Mouse (Mus musculus) bone marrow, adult 2 months (tissue): ENCODE results near the gene Fam104a. TPM values are rescaled to one million over a fixed set of nuclear protein-coding genes. Genes with fewer than 3 reads are reported as not detected.
A peak's percentile ranks its signal among the peaks of the same experiment; 100 is the strongest.

Source experiments
- H3K27ac ChIP-seq: fragments of 200-500 bp; 2 replicates; pipeline ENCODE4 v1.5.1; 2012; ENCODE audit warnings: low read depth, mild to moderate bottlenecking, control low read depth, inconsistent platforms, low read length; ENCODE audit not compliant: control insufficient read depth, poor library complexity, insufficient read depth
- H3K4me1 ChIP-seq: fragments of 200-500 bp; 2 replicates; pipeline ENCODE4 v1.6.1; 2011; ENCODE audit warnings: low read length; ENCODE audit not compliant: control insufficient read depth, insufficient read depth
- H3K4me3 ChIP-seq: fragments of 200-500 bp; replicated peaks from 2 replicates; pipeline ENCODE3; 2011; ENCODE audit warnings: mild to moderate bottlenecking, low read depth, low read length, control low read depth; ENCODE audit not compliant: control insufficient read depth
- CTCF ChIP-seq: fragments of 200-500 bp; IDR thresholded peaks from 2 replicates; pipeline ENCODE4 v1.5.1; 2011; ENCODE audit warnings: low read length, control low read depth; ENCODE audit not compliant: control insufficient read depth, insufficient read depth
- POLR2A ChIP-seq: fragments of 200-500 bp; IDR thresholded peaks from 2 replicates; pipeline ENCODE4 v1.6.1; 2011; ENCODE audit warnings: low read depth, mild to moderate bottlenecking, control low read depth, low read length, borderline replicate concordance; ENCODE audit not compliant: control insufficient read depth
- WGBS: fragments of 180-500 bp; shearing (Covaris S2); methylation state at CpG from one replicate; pipeline ENCODE4 v1.1.7; 2018; 5-methylcytosine and 5-hydroxymethylcytosine counted together
- polyA plus RNA-seq: library from polyadenylated mRNA; stranded (reverse); fragments of >200 nt; gene quantifications from 2 replicates; pipeline ENCODE4 v1.2.4, GENCODE M21; 2011; ENCODE audit warnings: low replicate concordance; ENCODE audit not compliant: missing spikeins, insufficient read depth, insufficient read length

Fam104a gene
- polyA plus RNA-seq, 1 experiment, result 35.2 TPM

- 89% methylated on average over 19 of the region's 19 CpGs for WGBS
- Histone ChIP-seq H3K4me3 (no peak overlapping the region), H3K4me1 (no peaks in the 10 kb centered on the region), H3K27ac (no peak overlapping the region)
- no peak for TF ChIP-seq CTCF
- TF ChIP-seq POLR2A, result no peak
These were observed 24.8 kb upstream of the Fam104a start for GRCm38 (mm10) chr11:113708629-113709213.

GRCm38 (mm10) chr11:113705966-113706652 is 22.2 kb upstream of the Fam104a start:
- H3K4me1 ChIP-seq, result no peaks in the 10 kb centered on the region
- TF ChIP-seq CTCF (no peak), POLR2A (no peak)
- H3K4me3 ChIP-seq, result no peak overlapping the region
- no peak overlapping the region for H3K27ac ChIP-seq
- WGBS, result 56% methylated on average over 15 of the region's 15 CpGs

GRCm38 (mm10) chr11:113703758-113704157 is 19.8 kb upstream of the Fam104a start:
- TF ChIP-seq CTCF (peak; percentile 100), POLR2A (no peak)
- Histone ChIP-seq H3K4me1 (no peaks in the 10 kb centered on the region), H3K4me3 (no peak overlapping the region), H3K27ac (no peak overlapping the region)
- WGBS, result 31% methylated on average over 5 of the region's 5 CpGs

- TF ChIP-seq POLR2A (no peak), CTCF (no peak)
- no peaks in the 10 kb centered on the region for H3K4me1 ChIP-seq
- 76% methylated on average over 7 of the region's 7 CpGs for WGBS
- H3K4me3 ChIP-seq, result no peak overlapping the region
- H3K27ac ChIP-seq, result no peak overlapping the region
These were observed 15.7 kb upstream of the Fam104a start for GRCm38 (mm10) chr11:113699643-113700042.

- 85% methylated on average over 12 of the region's 12 CpGs for WGBS
These were observed 14.1 kb upstream of the Fam104a start for GRCm38 (mm10) chr11:113698013-113698545.

GRCm38 (mm10) chr11:113697571-113697970 is 13.6 kb upstream of the Fam104a start:
- Histone ChIP-seq H3K4me3 (no peak overlapping the region), H3K27ac (no peak overlapping the region), H3K4me1 (no peaks in the 10 kb centered on the region)
- no peak for TF ChIP-seq CTCF
- no peak for TF ChIP-seq POLR2A
- WGBS, result 85% methylated on average over 5 of the region's 5 CpGs

More at GRCm38 (mm10) chr11:113698013-113698545, 14.1 kb upstream of the Fam104a start:
- Histone ChIP-seq H3K4me1 (no peaks in the 10 kb centered on the region), H3K4me3 (no peak overlapping the region), H3K27ac (no peak overlapping the region)
- TF ChIP-seq CTCF (no peak), POLR2A (no peak)

GRCm38 (mm10) chr11:113691851-113692250 is 7.9 kb upstream of the Fam104a start:
- TF ChIP-seq CTCF, result no peak
- no peak for TF ChIP-seq POLR2A
- WGBS, result 58% methylated on average over 3 of the region's 3 CpGs
- H3K4me1 ChIP-seq, result no peaks in the 10 kb centered on the region; the same call in 1 of the 2 replicates
- H3K4me3 ChIP-seq, result no peak overlapping the region
- no peak overlapping the region for H3K27ac ChIP-seq

- WGBS, result 80% methylated on average over 5 of the region's 5 CpGs
- H3K27ac ChIP-seq, result no peak overlapping the region
These were observed 7.4 kb upstream of the Fam104a start for GRCm38 (mm10) chr11:113691318-113691717.

GRCm38 (mm10) chr11:113690506-113690905 is 6.6 kb upstream of the Fam104a start:
- TF ChIP-seq CTCF (no peak), POLR2A (no peak)
- WGBS, result 88% methylated on average over 12 of the region's 12 CpGs
- Histone ChIP-seq H3K27ac (no peak overlapping the region), H3K4me1 (no peaks in the 10 kb centered on the region; the same call in 1 of the 2 replicates), H3K4me3 (no peak overlapping the region)

More at GRCm38 (mm10) chr11:113691318-113691717, 7.4 kb upstream of the Fam104a start:
- H3K4me1 ChIP-seq, result no peaks in the 10 kb centered on the region; the same call in 1 of the 2 replicates
- TF ChIP-seq POLR2A (no peak), CTCF (no peak)
- no peak overlapping the region for H3K4me3 ChIP-seq
